Mouse (Mus musculus) kidney, postnatal 14 days (tissue): ENCODE data around the gene Cav1.

Experiments
- DNase-seq: peaks from one replicate; pipeline ENCODE4 v3.0.0; 2022; ENCODE audit warnings: mixed read lengths

Gene Cav1

DNA sequence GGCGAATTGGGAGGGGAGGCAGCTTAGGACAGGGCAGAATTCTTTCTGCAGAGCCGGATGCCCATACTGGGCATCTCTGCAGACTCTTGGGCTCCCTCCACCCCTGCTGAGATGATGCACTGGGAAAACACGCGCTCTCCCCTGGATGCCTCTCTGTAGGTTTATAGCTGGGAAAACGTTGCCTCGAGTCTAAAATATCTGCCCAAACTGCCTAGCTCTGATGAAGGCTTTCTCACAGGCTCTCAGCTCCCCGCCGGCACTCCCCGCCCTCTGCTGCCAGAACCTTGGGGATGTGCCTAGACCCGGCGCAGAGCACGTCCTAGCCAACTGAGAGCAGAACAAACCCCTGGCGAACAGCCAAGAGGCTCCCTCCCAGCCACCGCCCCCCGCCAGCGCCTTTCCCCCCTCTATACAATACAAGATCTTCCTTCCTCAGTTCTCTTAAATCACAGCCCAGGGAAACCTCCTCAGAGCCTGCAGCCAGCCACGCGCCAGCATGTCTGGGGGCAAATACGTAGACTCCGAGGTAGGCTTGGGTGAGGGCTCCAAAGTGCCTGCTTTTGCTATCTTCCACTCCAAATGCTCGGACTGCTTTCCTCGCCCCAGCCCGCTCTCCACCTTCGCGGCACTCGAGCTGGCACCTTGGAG lies at the start of gene Cav1:
TSS of gene Cav1 (plus strand) at position 382 of the 648 bp plus-strand sequence.
- peak; percentile 85 for DNase-seq

DNA sequence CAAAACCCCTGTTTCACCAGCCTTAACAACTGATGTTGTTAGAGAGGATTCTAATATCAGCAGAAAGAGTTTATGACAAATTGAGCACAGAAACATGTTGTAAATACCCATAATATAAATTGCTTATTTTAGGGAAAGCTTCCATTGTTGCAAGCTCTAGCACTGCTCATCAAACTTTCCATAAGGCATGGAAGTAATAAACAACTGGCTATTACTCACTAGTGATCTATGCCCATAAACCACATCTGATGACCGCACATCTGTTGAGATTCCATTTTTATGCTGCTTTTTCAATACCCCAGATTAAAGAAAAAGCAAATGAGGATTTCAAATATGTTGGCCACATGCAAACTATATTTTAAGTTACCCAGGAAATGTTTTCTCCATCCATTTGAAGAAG lies 48.0 kb upstream of the Cav1 start:
- DNase-seq = no peak

DNA sequence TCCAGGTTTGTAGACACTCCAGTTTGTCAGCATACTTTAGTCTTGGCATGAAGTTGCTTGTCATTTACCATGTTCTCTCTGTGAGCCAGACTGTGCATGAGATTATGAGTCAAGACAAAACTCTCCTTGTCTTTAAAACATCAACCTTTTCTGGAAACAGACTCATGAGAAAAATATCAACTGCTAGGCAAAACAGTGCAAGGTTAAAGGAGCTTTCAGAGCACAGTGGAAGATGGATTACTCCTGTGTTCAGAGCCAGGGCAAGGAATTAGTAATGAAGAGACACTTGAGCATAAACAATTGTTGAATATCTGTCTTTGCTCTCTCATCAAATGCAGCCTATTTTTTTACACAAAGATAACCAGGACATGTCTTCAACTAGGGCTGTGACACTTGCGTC lies 47.2 kb upstream of the Cav1 start:
- no peak for DNase-seq

DNA sequence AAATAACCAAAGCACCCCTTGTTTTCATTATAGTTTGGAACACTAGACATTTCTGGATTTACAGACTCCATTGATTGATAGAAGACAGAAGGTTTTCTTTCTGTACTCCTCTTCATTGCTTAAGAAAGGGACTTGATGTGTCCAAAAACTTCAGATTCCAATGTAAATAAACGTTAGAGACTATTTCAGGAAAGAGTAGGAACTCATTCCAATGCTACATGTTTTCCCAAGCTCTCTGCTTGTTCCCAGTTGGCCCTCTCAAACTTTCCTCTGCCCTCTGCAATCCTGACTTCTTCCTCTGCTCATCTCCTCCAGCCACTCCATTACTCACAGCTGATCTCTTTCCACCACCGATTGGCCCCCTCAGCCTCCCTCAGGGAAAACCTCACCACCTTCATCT lies 43.3 kb upstream of the Cav1 start:
- no peak for DNase-seq

GRCm38 (mm10) chr6:17265043-17265442 lies 41.1 kb upstream of the Cav1 start:
- DNase-seq = no peak

DNA sequence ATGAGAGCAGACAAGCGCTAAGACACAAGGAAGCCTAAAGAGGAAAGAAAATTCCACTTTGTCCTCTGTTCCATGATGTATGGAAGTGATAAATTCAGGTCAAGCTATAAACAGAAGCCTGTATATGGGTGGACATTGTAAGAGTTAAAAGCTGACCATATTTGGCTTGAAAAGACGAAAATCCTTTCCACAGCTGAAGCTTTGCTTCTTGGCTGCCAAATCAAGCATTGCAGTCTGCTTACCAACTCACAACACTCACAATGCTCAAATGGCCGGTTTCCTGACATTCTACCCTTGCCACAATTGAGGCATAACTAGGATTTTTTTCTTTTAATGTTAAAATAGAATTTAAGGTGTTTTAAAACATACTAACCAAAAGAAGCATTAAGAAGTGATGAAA lies 39.7 kb upstream of the Cav1 start:
- no peak for DNase-seq

DNA sequence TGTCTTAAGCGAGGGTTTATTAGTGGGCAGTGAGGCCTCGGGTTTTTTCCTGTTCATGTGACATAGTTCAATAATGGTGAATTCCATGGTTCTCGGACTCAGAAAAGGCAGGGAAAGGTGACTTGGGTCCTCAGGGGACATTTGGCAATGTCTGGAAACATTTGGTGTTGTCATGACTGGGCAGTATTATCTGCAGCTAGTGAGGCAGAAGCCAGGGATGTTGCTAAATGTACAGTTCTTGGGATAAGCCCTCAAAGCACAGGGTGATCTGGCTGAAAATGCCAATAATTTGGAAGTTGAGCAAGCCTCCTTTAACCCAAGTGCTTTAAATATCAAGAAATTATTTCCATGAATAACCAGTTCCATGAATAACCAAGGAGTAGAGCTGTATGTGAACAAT lies 27.8 kb upstream of the Cav1 start:
- DNase-seq = no peak

DNA sequence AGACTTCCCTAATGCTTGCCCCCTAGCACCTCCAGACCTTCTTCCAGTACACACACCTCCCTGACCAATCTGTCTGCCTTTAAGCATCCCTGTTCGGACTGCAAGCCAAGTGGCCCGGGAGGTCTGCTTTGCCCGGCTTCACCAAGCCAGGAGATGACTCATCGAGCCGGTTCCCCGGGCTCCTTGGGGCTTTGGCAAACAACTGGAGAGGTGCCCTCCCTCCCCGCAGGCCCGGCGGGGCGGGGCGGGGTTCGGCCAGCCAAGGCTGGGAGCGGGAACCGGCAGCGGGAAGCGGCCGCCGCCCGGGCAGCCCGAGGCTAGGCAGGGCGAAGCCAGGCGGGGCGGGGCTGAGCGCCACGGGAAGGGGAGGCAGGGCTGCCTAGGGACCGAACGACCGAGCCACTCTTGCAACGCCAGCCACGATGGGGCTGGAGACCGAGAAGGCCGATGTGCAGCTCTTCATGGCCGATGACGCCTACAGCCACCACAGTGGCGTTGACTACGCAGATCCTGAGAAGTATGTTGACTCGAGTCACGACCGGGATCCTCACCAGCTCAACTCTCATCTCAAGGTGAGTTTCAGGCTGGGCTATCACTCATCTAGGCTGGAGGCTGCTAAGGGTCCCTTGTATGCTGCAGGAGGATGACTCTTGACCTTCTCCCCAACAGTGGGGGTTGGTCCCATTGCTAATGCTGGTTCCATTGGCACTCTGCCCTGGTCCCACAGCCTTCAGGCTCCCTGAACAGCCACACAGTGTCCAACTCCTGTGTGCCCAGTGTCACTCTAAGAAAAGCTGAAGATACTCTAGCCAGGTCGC lies 25.0 kb upstream of the Cav1 start, which contains the start of gene Cav2:
TSS of gene Cav2 (plus strand) at position 247 of the 818 bp plus-strand sequence.
- peak; percentile 89 for DNase-seq

DNA sequence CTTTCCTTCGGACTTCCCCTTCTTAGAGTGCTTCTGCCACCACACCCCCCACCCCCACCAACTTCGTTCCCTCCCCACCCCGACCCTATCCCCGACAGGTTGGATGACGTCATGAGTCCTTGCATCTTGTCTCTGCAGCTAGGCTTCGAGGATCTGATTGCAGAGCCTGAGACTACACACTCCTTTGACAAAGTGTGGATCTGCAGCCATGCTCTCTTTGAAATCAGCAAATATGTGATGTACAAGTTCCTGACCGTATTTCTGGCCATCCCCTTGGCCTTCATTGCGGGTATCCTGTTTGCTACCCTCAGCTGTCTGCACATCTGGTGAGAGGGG lies 24.4 kb upstream of the Cav1 start:
- no peak for DNase-seq

GRCm38 (mm10) chr6:17282159-17282558 lies 24.0 kb upstream of the Cav1 start:
- DNase-seq = peak; percentile 39

- no peak for DNase-seq
Measured at GRCm38 (mm10) chr6:17283834-17284233, 22.3 kb upstream of the Cav1 start.

DNA sequence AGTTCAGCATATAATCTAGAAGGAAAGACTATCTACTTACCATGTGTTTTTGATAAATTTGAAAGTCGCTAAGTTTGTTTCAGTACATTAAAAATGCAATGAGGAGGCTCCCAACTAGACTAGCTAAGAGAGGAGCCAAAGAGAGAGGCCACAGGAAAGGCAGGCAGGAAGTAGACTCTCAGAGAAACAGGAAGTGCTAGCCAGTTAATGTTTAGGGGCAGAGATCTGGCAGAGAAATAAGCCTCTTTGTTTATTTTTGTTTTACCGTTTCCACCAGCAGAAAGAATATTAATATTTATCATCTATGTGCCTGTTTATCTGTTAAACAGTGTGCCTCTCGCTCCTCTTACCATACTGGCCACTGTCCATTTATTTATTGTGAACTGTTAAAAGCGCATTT lies 19.8 kb upstream of the Cav1 start:
- no peak for DNase-seq

DNA sequence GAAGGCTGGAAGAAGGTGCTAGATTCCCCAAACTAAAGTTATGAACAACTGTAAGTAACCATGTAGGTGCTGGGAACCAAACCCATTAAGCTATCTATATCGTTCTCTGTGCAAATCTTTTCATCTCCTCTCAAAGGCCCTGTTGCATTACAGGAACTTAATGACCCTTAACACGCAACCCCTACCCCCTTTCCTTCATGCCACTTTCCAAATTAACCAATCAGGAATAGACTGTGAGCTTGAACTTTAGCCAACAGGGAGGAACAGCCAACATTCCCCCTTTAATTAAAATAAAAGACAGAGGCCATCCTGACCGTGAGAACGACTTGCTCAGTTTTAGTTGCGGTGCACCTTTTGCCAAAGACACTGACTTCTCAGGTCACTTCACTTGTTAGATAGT lies 11.0 kb upstream of the Cav1 start:
- DNase-seq = no peak

DNA sequence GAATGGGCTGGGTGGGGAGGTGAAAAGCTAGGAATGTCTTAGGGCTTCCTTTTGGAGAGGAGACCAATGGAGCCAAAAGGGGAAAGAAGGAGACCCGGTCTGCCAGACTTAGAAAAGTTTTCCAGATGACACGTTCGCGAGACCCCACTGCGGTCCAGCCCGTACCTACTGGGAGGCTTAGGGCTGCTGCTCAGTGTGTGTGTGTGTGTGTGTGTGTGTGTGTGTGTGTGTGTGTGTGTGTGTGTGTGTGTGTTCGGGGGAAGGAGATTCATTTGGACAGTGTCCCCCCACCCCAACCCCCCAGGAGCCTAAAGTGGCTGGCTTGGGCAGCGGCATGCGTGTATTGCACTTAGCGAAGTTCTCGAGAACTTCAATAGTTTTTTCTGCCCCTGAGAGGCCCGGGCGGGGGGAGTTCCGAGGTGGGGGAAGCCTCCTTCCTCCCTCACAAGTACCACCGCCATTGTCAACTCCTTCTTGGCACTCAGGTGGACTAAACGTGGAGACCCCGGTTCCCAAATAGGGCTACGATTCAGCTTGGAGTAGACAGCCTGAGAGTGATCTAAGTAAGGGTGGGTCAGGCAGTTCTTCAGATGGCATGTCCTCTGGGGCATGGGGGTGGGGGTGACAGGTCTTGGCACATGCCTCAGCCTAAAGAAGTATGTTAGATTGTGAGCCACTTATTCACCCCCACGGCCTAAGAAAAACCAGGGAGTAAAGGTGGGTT lies 629 bp downstream of the Cav1 start:
- peak; percentile 25 for DNase-seq

DNA sequence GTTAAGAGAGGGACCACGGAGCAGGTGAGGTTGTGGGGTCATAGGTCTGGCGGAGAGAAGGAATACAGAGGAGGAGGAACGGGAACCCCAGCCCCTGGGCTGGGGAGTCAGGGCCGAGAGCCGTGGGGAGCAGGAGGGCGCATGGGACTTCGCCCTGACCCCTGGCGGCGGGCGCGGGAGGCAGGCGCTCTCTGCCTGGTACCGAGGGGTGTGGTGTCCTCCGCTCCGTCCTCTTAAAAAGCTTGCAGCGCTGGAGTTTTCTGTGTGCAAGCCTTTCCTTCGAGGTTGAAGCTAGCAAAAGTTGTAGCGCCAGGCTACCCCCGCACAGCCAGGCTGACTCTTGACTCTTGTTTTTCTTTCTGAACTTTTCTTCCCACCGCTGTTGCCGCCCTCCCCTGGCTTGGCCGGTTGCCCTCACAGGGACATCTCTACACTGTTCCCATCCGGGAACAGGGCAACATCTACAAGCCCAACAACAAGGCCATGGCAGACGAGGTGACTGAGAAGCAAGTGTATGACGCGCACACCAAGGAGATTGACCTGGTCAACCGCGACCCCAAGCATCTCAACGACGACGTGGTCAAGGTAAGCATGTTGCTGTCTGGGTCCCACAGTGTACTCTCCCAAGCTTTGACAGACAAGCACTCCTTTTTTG lies 1.5 kb downstream of the Cav1 start:
- DNase-seq = peak; percentile 81

GRCm38 (mm10) chr6:17308661-17309060 lies 2.5 kb downstream of the Cav1 start:
- no peak for DNase-seq

DNA sequence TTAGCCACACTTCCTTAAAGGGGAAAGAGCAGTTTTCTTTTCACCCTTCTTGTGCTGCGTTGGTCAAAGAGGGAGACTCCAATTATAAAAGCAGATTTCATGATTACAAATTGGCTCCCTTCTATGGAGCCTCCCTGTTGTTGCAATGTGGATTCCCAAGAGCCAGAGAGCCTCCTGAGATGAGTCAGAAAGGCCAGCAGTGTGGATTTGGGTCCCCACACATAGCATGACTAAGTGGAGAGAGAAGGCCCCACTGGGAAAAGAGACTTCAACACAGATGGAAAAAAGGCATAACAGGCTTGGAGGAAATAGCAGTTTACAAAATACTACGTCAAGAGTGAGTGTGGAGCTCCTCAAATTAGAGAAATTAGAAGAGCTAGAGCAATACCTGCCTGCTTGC lies 3.1 kb downstream of the Cav1 start:
- no peak for DNase-seq

GRCm38 (mm10) chr6:17314241-17314640 lies 8.1 kb downstream of the Cav1 start:
- DNase-seq = no peak

DNA sequence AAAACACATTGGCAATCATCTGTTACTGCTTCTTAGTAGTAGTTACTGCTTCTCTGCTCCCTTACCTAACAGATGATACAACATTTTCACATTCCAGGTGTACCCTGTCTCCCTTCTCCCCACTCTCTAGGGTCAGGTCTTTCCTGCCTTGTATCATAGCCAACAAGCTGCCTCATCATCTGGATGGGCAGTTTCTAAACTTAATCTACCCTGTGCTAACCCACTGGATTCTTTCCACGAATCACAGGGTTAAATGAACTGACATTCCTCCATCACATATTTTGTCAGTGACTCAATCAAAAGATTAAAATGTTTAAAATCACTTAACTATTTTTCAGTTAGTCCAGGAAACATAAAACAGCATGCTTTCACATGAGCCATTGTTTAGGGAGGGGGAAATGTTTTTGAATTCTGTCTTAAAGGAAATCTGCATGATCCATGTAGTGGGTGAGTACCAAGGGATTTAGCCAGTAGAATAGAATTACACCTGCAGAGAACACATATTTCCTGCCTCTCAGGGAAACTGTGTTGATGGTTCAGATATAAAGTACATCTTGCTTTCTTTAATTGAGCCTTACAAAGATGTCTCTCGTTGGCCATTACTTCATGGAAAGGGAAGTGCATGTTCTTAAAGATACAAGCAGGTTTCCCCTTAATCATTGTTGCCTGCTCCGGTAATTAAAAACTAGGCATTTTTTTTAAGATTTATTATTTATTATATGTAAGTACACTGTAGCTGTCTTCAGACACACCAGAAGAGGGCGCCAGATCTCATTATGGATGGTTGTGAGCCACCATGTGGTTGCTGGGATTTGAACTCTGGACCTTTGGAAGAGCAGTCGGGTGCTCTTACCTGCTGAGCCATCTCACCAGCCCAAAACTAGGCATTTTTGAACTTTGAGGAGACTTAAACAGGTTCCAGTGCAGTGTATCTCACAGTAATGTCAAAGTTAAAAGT lies 8.8 kb downstream of the Cav1 start:
- no peak for DNase-seq

DNA sequence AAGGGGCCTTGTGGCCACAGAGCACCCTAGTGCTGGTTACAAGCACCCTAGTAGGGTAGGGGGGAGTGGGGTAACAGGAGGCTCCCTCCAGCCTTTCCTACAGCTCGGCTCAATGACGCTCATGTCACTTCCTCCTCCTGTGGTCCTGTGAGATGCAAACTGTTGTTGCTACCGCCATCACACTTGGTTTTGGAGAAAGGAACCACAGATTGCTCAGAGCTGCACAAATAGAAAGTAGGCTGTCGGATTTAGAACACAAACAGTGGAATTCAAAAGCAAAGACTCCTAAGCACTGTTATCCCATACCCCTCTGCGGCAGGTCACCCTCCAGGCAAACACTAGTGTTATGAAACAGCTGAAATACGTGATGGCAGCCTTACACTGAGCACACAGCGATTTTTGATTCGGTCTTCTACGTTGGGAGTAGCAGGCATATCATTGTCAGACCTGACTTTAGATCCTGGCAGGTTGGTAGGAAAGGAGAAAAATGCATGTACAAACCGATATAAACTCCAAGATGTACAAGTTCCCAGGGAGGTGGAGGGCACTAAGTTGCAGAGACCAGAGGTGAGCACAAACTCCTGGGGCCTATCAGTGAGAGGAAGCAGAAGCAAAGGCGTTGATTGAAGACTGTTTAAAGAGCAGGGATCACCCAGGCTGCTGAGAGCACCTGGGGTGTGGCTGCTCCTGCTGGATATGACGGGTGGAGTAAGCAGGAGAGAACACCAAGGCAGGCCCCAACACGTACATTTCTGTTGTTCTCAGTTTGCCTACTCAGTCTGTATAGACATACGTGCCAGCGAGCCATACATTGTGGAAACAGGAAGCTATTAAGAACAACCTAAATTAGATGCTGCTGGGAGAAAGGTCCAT lies 10.4 kb downstream of the Cav1 start:
- no peak for DNase-seq

- DNase-seq = no peak
Measured at GRCm38 (mm10) chr6:17317167-17317524, 11.0 kb downstream of the Cav1 start.
